Mouse (Mus musculus) midbrain, embryonic 10.5 days (tissue): Measurements from ENCODE around the gene Gm5891. TPM values are rescaled to one million over a fixed set of nuclear protein-coding genes. Genes with fewer than 3 reads are reported as not detected.
"Not testable (repeated sequence)": the region's sequence is repeated elsewhere in the genome, so short reads cannot be mapped to it uniquely, and the experiment has no call there.

Experiments used
- DNase-seq: peaks from one replicate; pipeline ENCODE4 v3.0.0-alpha.2; 2017; ENCODE audit warnings: low spot score
- H3K27ac ChIP-seq: fragments of 300-500 bp; sonication (generic); replicated peaks from 2 replicates; pipeline ENCODE4 v1.5.1; 2016; ENCODE audit warnings: mild to moderate bottlenecking
- H3K27me3 ChIP-seq: fragments of 300-500 bp; sonication (generic); 2 replicates; pipeline ENCODE4 v1.6.1; 2016; ENCODE audit warnings: low read depth, mild to moderate bottlenecking; ENCODE audit not compliant: poor library complexity, severe bottlenecking
- H3K36me3 ChIP-seq: fragments of 300-500 bp; sonication (generic); 2 replicates; pipeline ENCODE4 v1.6.1; 2016; ENCODE audit warnings: mild to moderate bottlenecking, moderate library complexity
- H3K4me1 ChIP-seq: fragments of 300-500 bp; sonication (generic); 2 replicates; pipeline ENCODE4 v1.6.1; 2016
- H3K4me3 ChIP-seq: fragments of 300-500 bp; sonication (generic); 2 replicates; pipeline ENCODE4 v1.5.1; 2016; ENCODE audit warnings: mild to moderate bottlenecking, moderate library complexity
- H3K9me3 ChIP-seq: fragments of 300-500 bp; sonication (generic); replicated peaks from 2 replicates; pipeline ENCODE4 v1.6.1; 2016; ENCODE audit warnings: mild to moderate bottlenecking
- WGBS: fragments of 180-500 bp; shearing (Covaris S2); methylation state at CpG from one replicate; pipeline ENCODE4 v1.1.7; 2016; 5-methylcytosine and 5-hydroxymethylcytosine counted together
- polyA plus RNA-seq: library from polyadenylated mRNA; unstranded; fragments of >200 nt; fragmentation: Nextera tagmentation; extraction: Ambion mirVana; gene quantifications from 2 replicates; pipeline ENCODE4 v1.2.1, GENCODE M21; 2016

Gm5891 gene
- not detected in 2 replicates for polyA plus RNA-seq

DNA sequence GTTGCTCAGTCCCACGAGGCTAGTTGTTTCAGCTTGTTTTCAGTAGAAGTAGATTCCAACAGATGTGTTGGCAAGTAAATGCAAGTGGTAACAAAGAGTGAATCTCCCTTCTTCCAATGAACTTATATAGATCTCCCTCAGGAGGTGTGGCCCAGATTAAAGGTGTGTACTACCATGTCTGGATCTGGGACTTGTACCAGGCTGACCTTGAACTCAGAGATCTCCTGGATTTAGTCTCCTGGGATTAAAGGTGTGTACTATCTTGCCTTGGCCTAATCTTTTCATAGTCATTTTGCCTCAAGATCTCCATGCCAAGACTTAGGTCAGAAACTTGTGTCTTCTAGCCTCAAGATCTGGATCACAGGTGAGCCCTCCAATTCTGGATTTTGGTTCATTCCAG, at the start of gene Gm5891:
Gene Gm5891, minus strand, starts transcription at position 101 of the 400 bp plus-strand sequence.
- H3K36me3 ChIP-seq, H3K9me3 ChIP-seq, H3K27ac ChIP-seq, H3K4me1 ChIP-seq, H3K27me3 ChIP-seq, H3K4me3 ChIP-seq, DNase-seq: not testable (repeated sequence)
- WGBS = no CpG with 5 or more reads among the region's 1 CpGs

Other genes with a start within 250 kb of the Gm5891 start
- not detected in 2 replicates for gene Gm4175, start 159.8 kb downstream of the Gm5891 start, polyA plus RNA-seq
- gene Gm4177, start 124.6 kb downstream of the Gm5891 start, polyA plus RNA-seq = not detected in 2 replicates
- gene Vmn1r135, start 88.9 kb downstream of the Gm5891 start, polyA plus RNA-seq = not detected in 2 replicates
- not detected in 2 replicates for gene Gm5725, start 77.0 kb downstream of the Gm5891 start, polyA plus RNA-seq
- not detected in 2 replicates for gene Vmn1r137, start 73.3 kb upstream of the Gm5891 start, polyA plus RNA-seq
- gene Vmn1r138, start 107.6 kb upstream of the Gm5891 start, polyA plus RNA-seq = not detected in 2 replicates
- not detected in 2 replicates for gene Gm6176, start 135.0 kb upstream of the Gm5891 start, polyA plus RNA-seq
- gene Vmn1r139, start 147.8 kb upstream of the Gm5891 start, polyA plus RNA-seq = not detected in 2 replicates
- gene Gm16451, start 197.0 kb upstream of the Gm5891 start, polyA plus RNA-seq = not detected in 2 replicates
- gene Gm10666, start 213.4 kb upstream of the Gm5891 start, polyA plus RNA-seq = not detected in 2 replicates
- not detected in 2 replicates for gene Vmn1r142, start 242.7 kb upstream of the Gm5891 start, polyA plus RNA-seq